Mouse (Mus musculus) testis, adult 2 months (tissue): ENCODE results near the gene Spta1. TPM values are rescaled to one million over a fixed set of nuclear protein-coding genes. Genes with fewer than 3 reads are reported as not detected.

Source experiments
- H3K27ac ChIP-seq: fragments of 200-500 bp; 2 replicates; pipeline ENCODE4 v1.5.1; 2012; ENCODE audit warnings: low read depth, low read length; ENCODE audit not compliant: control insufficient read depth, insufficient read depth
- H3K27me3 ChIP-seq: fragments of 200-500 bp; 2 replicates; pipeline ENCODE4 v1.6.1; 2012; ENCODE audit warnings: mild to moderate bottlenecking, low read length, moderate library complexity; ENCODE audit not compliant: control insufficient read depth, insufficient read depth
- H3K36me3 ChIP-seq: fragments of 200-500 bp; 2 replicates; pipeline ENCODE4 v1.6.1; 2012; ENCODE audit warnings: mild to moderate bottlenecking, low read length; ENCODE audit not compliant: control insufficient read depth, insufficient read depth
- H3K4me1 ChIP-seq: fragments of 200-500 bp; 2 replicates; pipeline ENCODE4 v1.6.1; 2012; ENCODE audit warnings: low read length; ENCODE audit not compliant: control insufficient read depth, insufficient read depth
- H3K4me3 ChIP-seq: fragments of 200-500 bp; 2 replicates; pipeline ENCODE4 v1.5.1; 2012; ENCODE audit warnings: low read depth, mild to moderate bottlenecking, low read length, moderate library complexity, mixed read lengths; ENCODE audit not compliant: control insufficient read depth
- CTCF ChIP-seq: fragments of 200-500 bp; IDR thresholded peaks from 2 replicates; pipeline ENCODE4 v1.5.1; 2012; ENCODE audit warnings: low read depth, mild to moderate bottlenecking, inconsistent platforms, low read length, moderate library complexity; ENCODE audit not compliant: control insufficient read depth, insufficient read depth, insufficient replicate concordance
- POLR2A ChIP-seq: fragments of 200-500 bp; IDR thresholded peaks from 2 replicates; pipeline ENCODE4 v1.6.1; 2012; ENCODE audit warnings: low read depth, mild to moderate bottlenecking, inconsistent platforms, low read length, moderate library complexity; ENCODE audit not compliant: control insufficient read depth
- polyA plus RNA-seq: library from polyadenylated mRNA; depleted of rRNA; stranded (reverse); fragments of >200 nt; gene quantifications from 2 replicates; pipeline ENCODE4 v1.2.3, GENCODE M21; 2012; rRNA removed

Gene Spta1
- 4.4 and 5.2 TPM in 2 replicates for polyA plus RNA-seq

GRCm38 (mm10) chr1:174172605-174173004 lies at the start of gene Spta1:
Spta1 (plus strand) TSS chr1:174172776.
- H3K4me1 ChIP-seq: no peaks in the 10 kb centered on the region
- TF ChIP-seq CTCF (no peak), POLR2A (no peak)
- no peaks in the 10 kb centered on the region for H3K27me3 ChIP-seq
- no peaks in the 10 kb centered on the region for H3K36me3 ChIP-seq
- no peak within 1 kb of the TSS for H3K27ac ChIP-seq
- no peak within 1 kb of the TSS for H3K4me3 ChIP-seq

- Histone ChIP-seq H3K27me3 (no peaks in the 10 kb centered on the region), H3K36me3 (no peaks in the 10 kb centered on the region), H3K4me1 (no peaks in the 10 kb centered on the region), H3K4me3 (no peak within 1 kb of the TSS), H3K27ac (no peak within 1 kb of the TSS)
- no peak for TF ChIP-seq POLR2A
- no peak for TF ChIP-seq CTCF
These were observed 41.4 kb upstream of the Spta1 start, which contains the start of gene Olfr424 for GRCm38 (mm10) chr1:174131217-174131616. Olfr424 (plus strand) TSS chr1:174131517.

GRCm38 (mm10) chr1:174131999-174132398 lies 40.6 kb upstream of the Spta1 start:
- Histone ChIP-seq H3K4me3 (no peak overlapping the region), H3K27ac (no peak overlapping the region), H3K36me3 (no peaks in the 10 kb centered on the region), H3K27me3 (no peaks in the 10 kb centered on the region), H3K4me1 (no peaks in the 10 kb centered on the region)
- TF ChIP-seq CTCF (no peak), POLR2A (no peak)

GRCm38 (mm10) chr1:174141384-174141783 lies 31.2 kb upstream of the Spta1 start:
- no peaks in the 10 kb centered on the region for H3K36me3 ChIP-seq
- H3K27me3 ChIP-seq: no peaks in the 10 kb centered on the region
- H3K4me1 ChIP-seq: no peaks in the 10 kb centered on the region
- TF ChIP-seq CTCF (no peak), POLR2A (no peak)
- no peak overlapping the region for H3K4me3 ChIP-seq
- no peak overlapping the region for H3K27ac ChIP-seq

- no peak for TF ChIP-seq POLR2A
- TF ChIP-seq CTCF: no peak
- no peak overlapping the region for H3K4me3 ChIP-seq
These were observed 25.9 kb upstream of the Spta1 start for GRCm38 (mm10) chr1:174146696-174147095.

GRCm38 (mm10) chr1:174149289-174149688 lies 23.3 kb upstream of the Spta1 start:
- Histone ChIP-seq H3K4me1 (no peaks in the 10 kb centered on the region), H3K27me3 (no peaks in the 10 kb centered on the region), H3K36me3 (no peaks in the 10 kb centered on the region), H3K27ac (no peak overlapping the region), H3K4me3 (no peak overlapping the region)
- TF ChIP-seq CTCF (no peak), POLR2A (no peak)

More at GRCm38 (mm10) chr1:174146696-174147095, 25.9 kb upstream of the Spta1 start:
- Histone ChIP-seq H3K27ac (no peak overlapping the region), H3K27me3 (no peaks in the 10 kb centered on the region), H3K4me1 (no peaks in the 10 kb centered on the region), H3K36me3 (no peaks in the 10 kb centered on the region)

- no peaks in the 10 kb centered on the region for H3K27me3 ChIP-seq
- no peaks in the 10 kb centered on the region for H3K36me3 ChIP-seq
- H3K4me1 ChIP-seq: no peaks in the 10 kb centered on the region
- no peak within 1 kb of the TSS for H3K27ac ChIP-seq
- no peak within 1 kb of the TSS for H3K4me3 ChIP-seq
- TF ChIP-seq POLR2A (no peak), CTCF (no peak)
These were observed 17.2 kb upstream of the Spta1 start, which contains the start of gene Olfr420 for GRCm38 (mm10) chr1:174155333-174155732. Olfr420 (plus strand) TSS chr1:174155633.

GRCm38 (mm10) chr1:174157622-174158021 lies 15.0 kb upstream of the Spta1 start:
- no peaks in the 10 kb centered on the region for H3K27me3 ChIP-seq
- TF ChIP-seq CTCF (no peak), POLR2A (no peak)

More at GRCm38 (mm10) chr1:174157622-174158021, 15.0 kb upstream of the Spta1 start:
- Histone ChIP-seq H3K27ac (no peak overlapping the region), H3K4me1 (no peaks in the 10 kb centered on the region), H3K36me3 (no peaks in the 10 kb centered on the region), H3K4me3 (no peak overlapping the region)
